Mouse (Mus musculus) gastrocnemius, adult 18-20 months (tissue): Measurements from ENCODE around the gene Zfp809. TPM values are rescaled to one million over a fixed set of nuclear protein-coding genes. Genes with fewer than 3 reads are reported as not detected.

Experiments
- DNase-seq: peaks from one replicate; pipeline ENCODE4 v3.0.0; 2021; ENCODE audit warnings: low spot score
- total RNA-seq, 2 experiments: library from RNA; stranded (reverse); gene quantifications; 2 replicates each; pipeline ENCODE4 v1.2.3; 2021

Zfp809 gene
- total RNA-seq, 2 experiments from 2014 or later = 6.1 to 6.3 TPM

DNA sequence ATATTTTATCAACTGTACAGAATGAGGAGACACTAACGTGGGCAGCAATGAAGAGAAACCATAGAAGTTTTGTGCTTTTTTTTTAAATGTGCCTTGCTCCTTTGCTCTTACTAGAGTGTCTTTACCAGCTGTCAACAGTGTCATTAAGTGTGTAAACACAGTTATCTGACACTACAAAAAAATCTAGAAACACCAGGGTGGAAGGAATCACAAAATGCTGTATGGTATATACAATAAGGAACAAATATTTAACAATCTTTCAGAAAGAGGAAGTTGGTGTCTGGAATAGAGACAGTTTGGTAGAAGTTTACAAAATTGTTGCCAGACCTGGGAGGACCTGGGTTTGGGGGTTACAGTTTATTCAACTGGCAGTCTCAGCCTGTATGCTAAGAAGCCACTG lies 36.1 kb downstream of the Zfp809 start:
- DNase-seq = no peak

- DNase-seq = no peak
Measured at GRCm38 (mm10) chr9:22262611-22263010, 37.1 kb downstream of the Zfp809 start.

DNA sequence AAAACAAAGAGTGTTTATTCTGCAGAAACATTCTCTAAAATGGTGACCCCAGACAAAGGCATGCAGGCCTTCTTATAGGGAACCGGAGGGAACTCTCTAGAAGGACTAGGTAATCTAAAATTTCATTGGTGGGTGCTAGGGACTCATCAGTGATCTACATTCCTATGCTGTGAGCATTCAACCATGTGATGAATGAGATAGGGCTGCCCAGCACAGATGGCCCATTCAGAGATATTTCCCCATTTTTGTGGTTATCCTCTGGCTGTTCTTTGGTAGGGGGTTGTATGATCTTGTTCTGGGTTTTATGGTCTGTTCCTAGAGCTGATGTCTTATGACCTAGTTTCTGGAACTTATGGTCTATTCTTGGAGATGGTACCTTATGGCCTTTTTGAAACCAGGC lies 43.4 kb downstream of the Zfp809 start:
- DNase-seq = no peak

- no peak for DNase-seq
Measured at GRCm38 (mm10) chr9:22278733-22279132, 53.2 kb downstream of the Zfp809 start.

Other genes with a start within 250 kb of the Zfp809 start
- under 1 TPM; 0.39 to 0.55 TPM for gene Rgl3, start 236.3 kb upstream of the Zfp809 start, total RNA-seq
- not detected for gene Ccdc151, start 223.1 kb upstream of the Zfp809 start, total RNA-seq
- gene Prkcsh, start 222.9 kb upstream of the Zfp809 start, total RNA-seq = 10 to 100 TPM; 24.4 to 27.9 TPM
- gene Elavl3, start 173.7 kb upstream of the Zfp809 start, total RNA-seq = under 1 TPM in 1 of 2 experiments, not detected in 1; 0.24 TPM
- not detected for gene Gm49318, start 154.5 kb upstream of the Zfp809 start, total RNA-seq
- gene Zfp653, start 154.3 kb upstream of the Zfp809 start, total RNA-seq = 1 to 10 TPM; 3.2 to 3.7 TPM
- 10 to 100 TPM; 89.2 to 92.1 TPM for gene Ecsit, start 140.3 kb upstream of the Zfp809 start, total RNA-seq
- 1 to 10 TPM; 3.1 to 6.5 TPM for gene Cnn1, start 126.5 kb upstream of the Zfp809 start, total RNA-seq
- gene Elof1, start 108.5 kb upstream of the Zfp809 start, total RNA-seq = 10 to 100 TPM; 37.9 to 39.1 TPM
- gene Acp5, start 90.0 kb upstream of the Zfp809 start, total RNA-seq = 1 to 10 TPM in 1 of 2 experiments, under 1 TPM in 1; 0.94 to 2.3 TPM
- gene Pigyl, start 68.9 kb upstream of the Zfp809 start, total RNA-seq = 10 to 100 TPM; 33.4 to 36.9 TPM
- not detected for gene Zfp872, start 37.6 kb upstream of the Zfp809 start, total RNA-seq
- gene Zfp599, start 34.2 kb downstream of the Zfp809 start, total RNA-seq = not detected
- under 1 TPM; 0.34 to 0.36 TPM for gene Zfp810, start 81.9 kb downstream of the Zfp809 start, total RNA-seq
- gene Anln, start 163.5 kb downstream of the Zfp809 start, total RNA-seq = 1 to 10 TPM; 1.3 TPM
- gene 9530077C05Rik, start 185.8 kb downstream of the Zfp809 start, total RNA-seq = under 1 TPM; 0.32 to 0.38 TPM
- not detected for gene Gm17545, start 228.6 kb downstream of the Zfp809 start, total RNA-seq
- 10 to 100 TPM; 37.0 to 37.5 TPM for gene Rp9, start 244.0 kb downstream of the Zfp809 start, total RNA-seq